Mouse (Mus musculus) MEL (cell line): ENCODE measurements around the gene Dnajc11. TPM values are rescaled to one million over a fixed set of nuclear protein-coding genes. Genes with fewer than 3 reads are reported as not detected.

Experiments used
- DNase-seq: peaks from one replicate; pipeline ENCODE4 v3.0.0; 2011; ENCODE audit warnings: low read depth, low spot score
- H3K27ac ChIP-seq: 2 replicates; pipeline ENCODE4 v1.5.1; 2012; ENCODE audit warnings: low read depth, mild to moderate bottlenecking, control low read depth, low read length, moderate library complexity; ENCODE audit not compliant: control insufficient read depth
- H3K27me3 ChIP-seq, 2 experiments: fragments of 150-350 bp in 1 of 2; sonication (generic) in 1 of 2; 2 replicates each; pipeline ENCODE4 v1.6.1; 2012; ENCODE audit warnings: low read length in 2 of 2, mild to moderate bottlenecking in 2 of 2, improper control_type of control experiment in 1 of 2, moderate library complexity in 1 of 2; ENCODE audit not compliant: insufficient read depth in 2 of 2, control insufficient read depth in 1 of 2
- H3K36me3 ChIP-seq, 2 experiments: 2 replicates each; pipeline ENCODE4 v1.6.1; 2012 to 2014; ENCODE audit warnings: low read length in 2 of 2, improper control_type of control experiment in 1 of 2, inconsistent platforms in 1 of 2, mild to moderate bottlenecking in 1 of 2; ENCODE audit not compliant: insufficient read depth in 2 of 2, control insufficient read depth in 1 of 2
- H3K4me1 ChIP-seq, 2 experiments: fragments of 150-350 bp in 1 of 2; sonication (generic) in 1 of 2; 2 replicates each; pipeline ENCODE4 v1.6.1; 2012; ENCODE audit warnings: low read length in 2 of 2, improper control_type of control experiment in 1 of 2, mild to moderate bottlenecking in 1 of 2; ENCODE audit not compliant: insufficient read depth in 2 of 2, control insufficient read depth in 1 of 2
- H3K4me3 ChIP-seq, 2 experiments: fragments of 150-350 bp in 1 of 2; sonication (generic) in 1 of 2; 2 replicates each; pipeline ENCODE4 v1.5.1; 2012; ENCODE audit warnings: low read depth in 2 of 2, low read length in 2 of 2, mild to moderate bottlenecking in 2 of 2, moderate library complexity in 2 of 2, control low read depth in 1 of 2, improper control_type of control experiment in 1 of 2; ENCODE audit not compliant: control insufficient read depth in 1 of 2, insufficient read depth in 1 of 2
- H3K79me2 ChIP-seq: 2 replicates; pipeline ENCODE4 v1.6.1; 2012; ENCODE audit warnings: mild to moderate bottlenecking, low read length, moderate library complexity; ENCODE audit not compliant: control insufficient read depth, poor library complexity, insufficient read depth
- H3K9ac ChIP-seq: 2 replicates; pipeline ENCODE4 v1.6.1; 2012; ENCODE audit warnings: low read depth, mild to moderate bottlenecking, control low read depth, low read length, moderate library complexity; ENCODE audit not compliant: control insufficient read depth, poor library complexity, severe bottlenecking
- H3K9me3 ChIP-seq: fragments of 150-350 bp; sonication (generic); replicated peaks from 2 replicates; pipeline ENCODE4 v1.6.1; 2012; ENCODE audit warnings: mild to moderate bottlenecking, low read length, improper control_type of control experiment, moderate library complexity; ENCODE audit not compliant: insufficient read depth
- BHLHE40 ChIP-seq: IDR thresholded peaks from 2 replicates; pipeline ENCODE4 v1.6.1; 2012; ENCODE audit warnings: low read depth, mild to moderate bottlenecking, inconsistent platforms, low read length, improper control_type of control experiment, borderline replicate concordance
- CHD2 ChIP-seq: IDR thresholded peaks from 2 replicates; pipeline ENCODE4 v1.6.1; 2011; ENCODE audit warnings: low read length, improper control_type of control experiment
- ELF1 ChIP-seq: IDR thresholded peaks from 2 replicates; pipeline ENCODE4 v1.6.1; 2014; ENCODE audit warnings: low read depth, mild to moderate bottlenecking, inconsistent platforms, low read length, improper control_type of control experiment, moderate library complexity
- GABPA ChIP-seq: IDR thresholded peaks from 2 replicates; pipeline ENCODE4 v1.6.1; 2012; ENCODE audit warnings: low read depth, mild to moderate bottlenecking, inconsistent platforms, low read length, improper control_type of control experiment, moderate library complexity
- HCFC1 ChIP-seq: IDR thresholded peaks from 2 replicates; pipeline ENCODE4 v1.6.1; 2012; ENCODE audit warnings: low read depth, mild to moderate bottlenecking, inconsistent platforms, low read length, improper control_type of control experiment, moderate library complexity
- KAT2A ChIP-seq: conservative IDR thresholded peaks from 2 replicates; pipeline ENCODE4 v1.6.1; 2012; ENCODE audit warnings: low read depth, low read length, improper control_type of control experiment, inconsistent platforms
- MXI1 ChIP-seq: IDR thresholded peaks from 2 replicates; pipeline ENCODE4 v1.6.1; 2011; ENCODE audit warnings: mild to moderate bottlenecking, low read depth, low read length, improper control_type of control experiment
- MYB ChIP-seq: IDR thresholded peaks from 2 replicates; pipeline ENCODE4 v1.6.1; 2011; ENCODE audit warnings: mild to moderate bottlenecking, low read depth, low read length, improper control_type of control experiment
- NELFE ChIP-seq: IDR thresholded peaks from 2 replicates; pipeline ENCODE4 v1.6.1; 2011; ENCODE audit warnings: low read depth, low read length, improper control_type of control experiment
- POLR2AphosphoS2 ChIP-seq: IDR thresholded peaks from 2 replicates; pipeline ENCODE4 v1.6.1; 2011; ENCODE audit warnings: low read length, improper control_type of control experiment
- RCOR1 ChIP-seq: IDR thresholded peaks from 2 replicates; pipeline ENCODE4 v1.6.1; 2012; ENCODE audit warnings: low read depth, mild to moderate bottlenecking, inconsistent platforms, low read length, improper control_type of control experiment
- TAL1 ChIP-seq: IDR thresholded peaks from 2 replicates; pipeline ENCODE4 v1.6.1; 2012; ENCODE audit warnings: mild to moderate bottlenecking, inconsistent platforms, low read length, moderate library complexity, mixed read lengths
- TBP ChIP-seq: IDR thresholded peaks from 2 replicates; pipeline ENCODE4 v1.8.0; 2011; ENCODE audit warnings: low read depth, low read length, improper control_type of control experiment
- USF1 ChIP-seq: IDR thresholded peaks from 2 replicates; pipeline ENCODE4 v1.6.1; 2014; ENCODE audit warnings: low read depth, mild to moderate bottlenecking, inconsistent platforms, low read length, improper control_type of control experiment, moderate library complexity
- ZC3H11A ChIP-seq: IDR thresholded peaks from 2 replicates; pipeline ENCODE4 v1.6.1; 2012; ENCODE audit warnings: low read depth, mild to moderate bottlenecking, inconsistent platforms, low read length, improper control_type of control experiment
- ZKSCAN1 ChIP-seq: IDR thresholded peaks from 2 replicates; pipeline ENCODE4 v1.6.1; 2012; ENCODE audit warnings: low read depth, mild to moderate bottlenecking, inconsistent platforms, low read length, improper control_type of control experiment, moderate library complexity
- ZMIZ1 ChIP-seq: IDR thresholded peaks from 2 replicates; pipeline ENCODE4 v1.6.1; 2012; ENCODE audit warnings: low read depth, mild to moderate bottlenecking, inconsistent platforms, low read length, improper control_type of control experiment, moderate library complexity
- ZNF384 ChIP-seq: IDR thresholded peaks from 2 replicates; pipeline ENCODE4 v1.6.1; 2012; ENCODE audit warnings: low read depth, mild to moderate bottlenecking, inconsistent platforms, low read length, improper control_type of control experiment
- polyA plus RNA-seq, 2 experiments: library from polyadenylated mRNA; stranded (reverse) in 1 of 2; unstranded in 1 of 2; fragments of >175 nt in 1 of 2; fragments of >200 nt in 1 of 2; gene quantifications; 2 replicates each; pipeline versions ENCODE4 v1.2.1 to v1.2.4; 2012; ENCODE audit warnings: low replicate concordance in 2 of 2, low read depth in 1 of 2; ENCODE audit not compliant: insufficient read length in 2 of 2, insufficient read depth in 1 of 2, missing spikeins in 1 of 2
- total RNA-seq: library from RNA; depleted of rRNA; stranded (reverse); fragments of 300-350 nt; gene quantifications from 2 replicates; pipeline ENCODE4 v1.2.3, GENCODE M21; 2012

The Dnajc11 gene
- total and polyA plus RNA-seq, 3 experiments: 128 to 278 (median 157) TPM

DNA sequence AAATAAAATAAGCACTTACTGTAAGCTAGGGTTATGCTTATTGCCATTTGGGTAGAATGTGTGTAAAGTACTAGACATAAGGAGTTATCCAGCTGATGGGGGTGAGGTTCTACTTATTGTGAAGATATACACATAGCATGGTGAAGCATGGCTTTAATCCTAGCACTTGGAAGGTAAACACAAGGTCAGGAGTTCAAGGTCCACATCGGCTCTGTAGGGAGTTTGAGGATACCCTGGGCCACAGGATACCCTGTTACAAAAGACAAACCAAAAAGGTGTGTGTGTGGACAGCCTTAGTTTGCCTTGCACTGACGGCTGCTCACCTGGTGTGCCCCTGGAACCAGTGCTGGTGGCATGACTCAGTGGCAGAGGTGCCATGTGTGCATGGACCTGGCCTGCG lies 4.6 kb downstream of the Dnajc11 start:
- Histone ChIP-seq H3K9me3 (no peaks in the 10 kb centered on the region), H3K4me3 (no peak overlapping the region), H3K27me3 (no peaks in the 10 kb centered on the region), H3K36me3 (peaks cover 0 to 19% of the 10 kb centered on the region in 2 experiments), H3K79me2 (peaks cover 79% of the 10 kb centered on the region), H3K9ac (no peak overlapping the region), H3K4me1 (peaks cover 0 to 15% of the 10 kb centered on the region in 2 experiments; a peak in 3 of 4 replicates), H3K27ac (no peak overlapping the region)
- TF ChIP-seq TBP: no peak
- DNase-seq: no peak

DNA sequence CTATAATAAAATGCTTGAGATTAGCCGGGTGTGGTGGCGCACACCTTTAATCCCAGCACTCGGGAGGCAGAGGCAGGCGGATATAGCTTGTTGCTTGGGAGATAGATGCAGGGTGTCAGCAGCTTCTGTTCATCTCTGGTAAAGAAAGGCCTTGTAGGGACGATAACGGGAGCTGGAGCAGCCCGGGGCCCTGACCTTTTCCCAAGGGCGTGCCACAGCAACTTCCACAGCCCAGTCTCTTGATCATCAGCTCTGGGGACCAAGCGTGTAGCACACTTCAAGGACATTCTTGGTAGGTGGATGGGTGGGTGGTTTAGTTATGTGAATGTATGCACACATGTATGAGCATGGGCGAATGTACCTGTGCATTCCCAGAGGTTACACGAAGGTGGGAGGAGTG lies 12.7 kb downstream of the Dnajc11 start:
- TF ChIP-seq CHD2 (no peak), ZC3H11A (no peak), USF1 (no peak), HCFC1 (no peak), POLR2AphosphoS2 (no peak), KAT2A (no peak), ELF1 (no peak), BHLHE40 (no peak), GABPA (no peak), ZMIZ1 (no peak), TBP (no peak), MXI1 (no peak), MYB (no peak), NELFE (no peak), TAL1 (no peak), ZNF384 (no peak), RCOR1 (no peak), ZKSCAN1 (no peak)
- H3K79me2 ChIP-seq: peaks cover 41% of the 10 kb centered on the region
- DNase-seq: no peak
- no peaks in the 10 kb centered on the region for H3K27me3 ChIP-seq
- H3K4me1 ChIP-seq: no peaks in the 10 kb centered on the region; a peak in 2 of 4 replicates
- peaks cover 0 to 14% of the 10 kb centered on the region in 2 experiments; a peak in 2 of 4 replicates for H3K36me3 ChIP-seq
- no peak overlapping the region for H3K9ac ChIP-seq
- H3K27ac ChIP-seq: no peak overlapping the region
- no peaks in the 10 kb centered on the region for H3K9me3 ChIP-seq
- H3K4me3 ChIP-seq: no peak overlapping the region
